Mouse (Mus musculus) C2C12 (cell line): ENCODE measurements around the gene Gcn1l1.

Source experiments
- CEBPB ChIP-seq: IDR thresholded peaks from one replicate; pipeline ENCODE4 v1.6.1; 2011; ENCODE audit warnings: low read depth, mild to moderate bottlenecking, control low read depth, moderate library complexity
- CTCF ChIP-seq: IDR thresholded peaks from one replicate; pipeline ENCODE4 v1.5.1; 2011; ENCODE audit not compliant: control insufficient read depth, insufficient read depth, insufficient read length
- MAX ChIP-seq: IDR thresholded peaks from one replicate; pipeline ENCODE4 v1.6.1; 2011; ENCODE audit warnings: mild to moderate bottlenecking, control low read depth
- MYOD1 ChIP-seq: IDR thresholded peaks from one replicate; pipeline ENCODE4 v1.6.1; 2011; ENCODE audit warnings: low read depth; ENCODE audit not compliant: control insufficient read depth, insufficient read length
- MYOG ChIP-seq: IDR thresholded peaks from one replicate; pipeline ENCODE4 v1.6.1; 2011; ENCODE audit not compliant: control insufficient read depth, insufficient read length; ENCODE audit errors: extremely low read depth

DNA sequence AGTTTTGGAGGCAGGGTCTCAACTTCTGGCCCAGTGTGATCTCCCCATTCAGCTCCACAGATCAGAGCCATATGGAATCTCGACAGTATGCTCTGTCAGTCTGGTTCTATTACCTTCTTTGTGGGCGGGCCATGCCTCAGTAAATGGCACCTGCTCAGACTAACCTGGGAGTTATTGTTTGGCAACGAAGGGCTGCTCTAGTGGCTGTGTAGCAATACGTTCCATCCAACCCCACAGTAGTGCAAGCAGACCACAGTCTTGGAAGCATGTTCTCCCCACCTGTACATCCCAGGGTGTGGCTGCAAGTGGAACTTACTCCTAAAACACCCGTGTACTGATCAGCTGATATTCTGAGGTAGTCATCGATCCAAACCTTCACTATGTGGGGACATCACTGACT, 91.6 kb downstream of the Gcn1l1 start:
- no peak for TF ChIP-seq CTCF
- TF ChIP-seq CEBPB = no peak
- no peak for TF ChIP-seq MAX
- TF ChIP-seq MYOG = no peak
- no peak for TF ChIP-seq MYOD1
